Mouse (Mus musculus) limb, embryonic 15.5 days (tissue): Measurements from ENCODE around the gene Ttpal. TPM values are rescaled to one million over a fixed set of nuclear protein-coding genes. Genes with fewer than 3 reads are reported as not detected.

Source experiments
- polyA plus RNA-seq: library from polyadenylated mRNA; unstranded; fragments of >200 nt; fragmentation: Nextera tagmentation; extraction: Ambion mirVana; gene quantifications from 2 replicates; pipeline ENCODE4 v1.2.1, GENCODE M21; 2015

The Ttpal gene
- polyA plus RNA-seq, 1 experiment from 2014 or later = 42.8 TPM

Other genes with a start within 250 kb of the Ttpal start
- 2.9 and 4.5 TPM in 2 replicates for gene Jph2, start 204.3 kb upstream of the Ttpal start, polyA plus RNA-seq
- gene Oser1, start 177.6 kb upstream of the Ttpal start, polyA plus RNA-seq = 93.6 and 94.0 TPM in 2 replicates
- gene Gdap1l1, start 163.8 kb upstream of the Ttpal start, polyA plus RNA-seq = 0.20 and 0.22 TPM in 2 replicates
- gene Fitm2, start 129.7 kb upstream of the Ttpal start, polyA plus RNA-seq = 12.5 and 14.6 TPM in 2 replicates
- gene R3hdml, start 110.0 kb upstream of the Ttpal start, polyA plus RNA-seq = 0.27 and 0.48 TPM in 2 replicates
- gene Hnf4a, start 95.5 kb upstream of the Ttpal start, polyA plus RNA-seq = 0.04 and 0.06 TPM in 2 replicates
- gene Serinc3, start 42.8 kb downstream of the Ttpal start, polyA plus RNA-seq = 40.3 and 41.3 TPM in 2 replicates
- gene Pkig, start 56.1 kb downstream of the Ttpal start, polyA plus RNA-seq = 119 and 151 TPM in 2 replicates
- gene Ada, start 147.9 kb downstream of the Ttpal start, polyA plus RNA-seq = 9.0 and 9.9 TPM in 2 replicates
- gene Ccn5, start 218.5 kb downstream of the Ttpal start, polyA plus RNA-seq = 1.1 TPM in 2 replicates